Mouse (Mus musculus): ENCODE measurements around the gene Zfp827.

The Zfp827 gene

GRCm38 (mm10) chr8:79157366-79157765, 129.1 kb downstream of the Zfp827 start:
- CTCF ChIA-PET = no interaction called here

DNA sequence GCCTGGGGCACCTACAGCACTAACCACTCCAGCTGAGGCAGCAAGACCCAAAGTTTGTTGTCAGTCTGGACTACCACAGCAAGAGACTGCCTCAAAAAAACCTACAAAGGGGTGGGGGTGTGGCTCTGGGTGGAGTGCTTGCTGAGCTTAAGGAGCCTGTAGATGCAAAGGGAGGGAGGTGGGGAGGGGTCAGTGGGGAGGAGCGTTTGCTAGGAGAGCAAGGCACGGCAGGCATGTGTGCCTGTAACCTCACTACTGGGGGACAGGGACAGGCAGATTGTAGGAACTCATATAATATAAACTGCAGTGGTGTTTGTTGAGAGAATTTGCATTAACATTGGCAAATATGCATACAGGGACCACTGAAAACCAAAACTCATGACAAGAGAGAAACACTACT, 130.1 kb downstream of the Zfp827 start:
- CTCF ChIA-PET = no interaction called here

- CTCF ChIA-PET = interaction anchor here (0.6 kb wide), 1 partner anchor 59 kb away, joined by 5 read pairs; no protein-coding TSS in a partner anchor
These were observed 131.2 kb downstream of the Zfp827 start for GRCm38 (mm10) chr8:79159397-79159796.

GRCm38 (mm10) chr8:79160302-79160701, 132.1 kb downstream of the Zfp827 start:
- CTCF ChIA-PET = no interaction called here

DNA sequence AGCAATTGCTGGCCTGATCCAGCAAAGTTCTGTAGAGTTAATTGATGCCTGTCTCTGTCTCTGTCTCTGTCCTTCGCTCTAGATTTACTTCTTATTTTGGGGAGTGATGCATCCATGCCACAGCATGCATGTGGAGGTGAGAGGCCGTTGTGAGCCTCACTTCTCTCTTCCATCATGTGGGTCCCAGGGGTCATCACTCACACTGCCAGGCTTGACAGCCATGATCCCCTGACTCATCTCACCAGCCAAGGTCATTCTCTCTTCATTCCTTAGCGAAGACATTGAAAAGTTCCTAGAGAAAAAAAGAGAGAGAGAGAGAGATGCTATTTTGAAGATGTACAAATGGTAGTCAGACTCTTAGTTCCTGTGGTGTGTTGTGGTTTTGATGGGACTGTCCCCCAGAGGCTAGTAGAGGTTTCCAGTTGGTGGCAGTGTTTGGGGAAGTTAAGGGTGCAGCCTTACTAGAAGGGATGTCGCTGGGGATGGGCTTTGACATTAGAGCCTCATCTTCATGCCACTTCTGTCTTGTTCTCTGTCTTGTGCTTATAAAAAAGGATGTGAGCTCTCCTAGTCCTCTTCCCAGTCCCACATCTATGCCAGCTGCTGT, 133.0 kb downstream of the Zfp827 start:
- CTCF ChIA-PET = interaction anchor here (0.6 kb wide), 1 partner anchor 13 kb away, joined by 4 read pairs; no protein-coding TSS in a partner anchor

DNA sequence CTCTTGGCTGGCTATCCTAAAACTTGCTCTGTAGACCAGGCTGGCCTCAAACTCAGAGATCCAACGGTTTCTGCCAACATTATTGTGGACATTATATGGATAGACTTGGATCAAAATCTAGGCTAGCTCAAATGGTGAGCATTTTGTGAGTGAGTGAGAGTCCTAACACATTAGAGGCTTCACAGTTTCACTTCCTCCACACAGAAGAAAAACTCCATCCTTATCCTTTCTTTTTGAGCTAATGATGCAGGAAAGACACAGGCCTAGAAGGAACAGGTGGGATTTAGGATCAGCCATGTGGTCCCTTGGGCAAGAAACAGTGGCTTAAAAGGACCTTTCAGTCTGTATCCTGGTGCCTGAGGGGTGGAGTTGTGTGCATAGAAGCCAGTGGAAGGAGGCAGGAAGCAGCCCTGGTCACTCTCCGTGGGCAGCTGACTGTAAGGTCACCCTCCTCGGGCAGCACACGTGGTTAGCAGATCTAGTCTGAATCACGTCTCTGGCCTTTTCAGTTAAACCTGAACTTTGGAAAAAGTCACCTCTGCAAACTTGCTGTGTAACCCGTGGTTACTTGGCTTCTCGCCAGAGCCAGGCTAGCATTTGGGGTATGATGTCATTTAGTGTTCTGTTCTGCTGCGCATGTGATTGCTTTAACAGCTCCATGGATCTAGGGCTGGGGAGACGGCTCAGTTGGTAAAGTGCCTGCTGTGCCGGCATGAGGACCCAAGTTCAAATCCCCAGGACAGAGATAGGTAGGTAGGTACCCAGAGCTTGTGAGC, 134.5 kb downstream of the Zfp827 start:
- CTCF ChIA-PET = no interaction called here

GRCm38 (mm10) chr8:79164336-79164735, 136.1 kb downstream of the Zfp827 start:
- CTCF ChIA-PET = no interaction called here

GRCm38 (mm10) chr8:79165276-79165675, 137.0 kb downstream of the Zfp827 start:
- CTCF ChIA-PET = interaction anchor here (0.6 kb wide), 1 partner anchor 110 kb away, joined by 3 read pairs; no protein-coding TSS in a partner anchor

- CTCF ChIA-PET = no interaction called here
These were observed 145.4 kb downstream of the Zfp827 start for GRCm38 (mm10) chr8:79173606-79174005.

GRCm38 (mm10) chr8:79175991-79176390, 147.8 kb downstream of the Zfp827 start:
- CTCF ChIA-PET = no interaction called here

DNA sequence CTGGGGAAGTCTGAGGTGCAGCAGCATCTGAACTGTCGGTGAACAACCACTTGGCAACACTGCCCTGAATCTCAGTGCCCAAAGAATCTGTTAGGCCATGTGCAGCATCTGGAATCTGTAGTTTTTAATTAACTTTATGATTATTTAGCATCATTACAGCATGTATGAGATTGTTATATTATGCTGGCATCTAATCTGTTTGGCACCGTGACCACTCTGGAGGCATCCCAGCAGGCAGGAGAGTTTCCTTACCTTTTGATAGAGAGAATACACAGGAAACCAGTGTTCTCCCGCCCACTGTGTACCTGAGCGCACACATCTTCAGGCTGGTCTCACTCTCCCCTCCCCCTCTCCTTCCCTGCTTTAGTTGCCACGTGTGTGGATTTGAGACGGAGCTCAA, 151.4 kb downstream of the Zfp827 start:
- CTCF ChIA-PET = no interaction called here

GRCm38 (mm10) chr8:79185488-79185887, 157.3 kb downstream of the Zfp827 start:
- CTCF ChIA-PET = no interaction called here

GRCm38 (mm10) chr8:79190071-79190470, 161.8 kb downstream of the Zfp827 start:
- CTCF ChIA-PET = no interaction called here

DNA sequence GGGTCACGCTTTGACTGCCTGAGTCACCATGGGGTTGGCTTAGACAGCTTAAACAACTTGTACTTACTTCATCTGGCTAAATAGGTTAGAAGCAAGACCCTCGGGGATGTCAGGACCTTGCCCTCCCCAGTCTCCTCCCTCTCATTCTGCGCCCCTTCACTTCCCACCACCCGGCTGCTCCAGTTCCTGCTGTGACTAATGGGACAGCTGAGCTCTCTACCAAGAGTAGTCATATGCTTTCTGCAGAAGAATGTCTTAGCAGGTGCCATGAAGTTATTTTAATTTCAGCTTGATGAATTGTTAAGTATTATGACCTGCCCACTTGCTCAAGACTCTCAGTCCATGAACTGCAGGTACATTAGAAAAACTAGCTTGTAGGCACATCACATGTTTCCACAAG, 168.2 kb downstream of the Zfp827 start:
- CTCF ChIA-PET = no interaction called here

- CTCF ChIA-PET = no interaction called here
These were observed 170.4 kb downstream of the Zfp827 start for GRCm38 (mm10) chr8:79198675-79199074.

DNA sequence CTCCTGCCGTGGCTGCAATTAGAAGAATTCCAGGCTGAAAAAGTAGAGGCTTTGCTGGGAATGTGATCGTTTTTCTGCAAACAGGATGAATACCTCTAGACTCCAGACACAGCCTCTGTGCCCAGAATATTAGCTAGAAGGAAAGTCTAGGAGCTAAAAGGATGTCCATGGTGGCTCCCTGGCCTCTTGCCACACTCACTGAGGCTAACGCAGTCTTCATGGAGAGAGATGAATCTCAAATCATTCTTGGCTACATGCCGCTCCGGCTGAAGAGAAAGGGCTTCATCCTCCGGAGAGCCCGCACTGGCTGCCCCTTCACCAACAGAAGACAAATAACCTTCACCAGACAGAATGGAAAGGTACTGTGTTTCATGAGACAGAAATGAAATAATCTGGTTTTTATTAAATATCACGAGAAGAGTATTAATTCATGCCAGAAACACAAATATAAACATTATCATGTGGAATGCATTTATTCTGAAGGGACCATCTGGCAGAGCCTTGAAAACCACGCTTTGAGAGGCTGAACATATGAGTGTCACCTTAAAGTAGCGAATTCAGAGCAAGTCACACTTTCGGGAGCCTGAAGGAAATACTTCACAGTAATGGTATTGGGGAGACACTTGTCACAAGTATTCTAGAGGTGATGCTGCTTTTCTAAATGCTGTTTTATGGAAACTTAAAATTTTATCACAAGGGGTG, 173.4 kb downstream of the Zfp827 start:
- CTCF ChIA-PET = no interaction called here

DNA sequence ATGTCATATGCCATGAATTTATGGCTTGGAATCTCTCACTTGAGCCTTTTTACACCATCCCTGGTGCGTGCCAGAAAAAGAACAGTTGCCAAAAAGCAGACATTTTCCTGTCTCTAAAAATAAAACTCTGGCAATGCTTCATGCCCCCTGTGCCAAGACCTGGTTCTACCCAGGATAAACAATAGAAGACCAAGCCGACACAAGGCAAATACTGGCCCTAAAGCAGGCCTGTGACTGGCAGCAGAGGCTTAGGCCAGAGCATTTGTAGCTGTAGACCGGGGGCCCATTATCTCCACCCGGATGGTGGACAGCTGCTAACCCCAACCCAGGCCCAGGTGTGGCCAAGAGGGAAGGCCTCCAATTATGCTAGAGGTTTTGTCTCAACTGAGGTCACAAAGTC, 178.7 kb downstream of the Zfp827 start:
- CTCF ChIA-PET = no interaction called here

DNA sequence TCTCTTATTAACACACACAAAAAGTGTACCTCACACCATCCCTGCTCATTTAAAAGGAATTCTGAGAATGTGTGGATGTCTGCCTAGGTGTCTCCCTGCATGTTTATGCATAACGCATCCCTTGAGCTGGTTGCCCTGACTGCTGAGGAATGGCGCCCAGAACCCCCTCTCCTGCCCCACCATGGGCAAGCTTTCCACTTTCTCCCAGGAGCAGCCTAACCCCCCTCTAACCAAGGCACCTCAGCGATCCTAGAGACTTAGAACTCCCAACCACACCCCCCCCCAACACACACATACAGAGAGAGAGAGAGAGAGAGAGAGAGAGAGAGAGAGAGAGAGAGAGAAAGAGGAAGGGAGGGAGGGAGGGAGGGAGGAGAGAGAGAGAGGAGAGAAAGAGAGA, 179.9 kb downstream of the Zfp827 start:
- CTCF ChIA-PET = no interaction called here

DNA sequence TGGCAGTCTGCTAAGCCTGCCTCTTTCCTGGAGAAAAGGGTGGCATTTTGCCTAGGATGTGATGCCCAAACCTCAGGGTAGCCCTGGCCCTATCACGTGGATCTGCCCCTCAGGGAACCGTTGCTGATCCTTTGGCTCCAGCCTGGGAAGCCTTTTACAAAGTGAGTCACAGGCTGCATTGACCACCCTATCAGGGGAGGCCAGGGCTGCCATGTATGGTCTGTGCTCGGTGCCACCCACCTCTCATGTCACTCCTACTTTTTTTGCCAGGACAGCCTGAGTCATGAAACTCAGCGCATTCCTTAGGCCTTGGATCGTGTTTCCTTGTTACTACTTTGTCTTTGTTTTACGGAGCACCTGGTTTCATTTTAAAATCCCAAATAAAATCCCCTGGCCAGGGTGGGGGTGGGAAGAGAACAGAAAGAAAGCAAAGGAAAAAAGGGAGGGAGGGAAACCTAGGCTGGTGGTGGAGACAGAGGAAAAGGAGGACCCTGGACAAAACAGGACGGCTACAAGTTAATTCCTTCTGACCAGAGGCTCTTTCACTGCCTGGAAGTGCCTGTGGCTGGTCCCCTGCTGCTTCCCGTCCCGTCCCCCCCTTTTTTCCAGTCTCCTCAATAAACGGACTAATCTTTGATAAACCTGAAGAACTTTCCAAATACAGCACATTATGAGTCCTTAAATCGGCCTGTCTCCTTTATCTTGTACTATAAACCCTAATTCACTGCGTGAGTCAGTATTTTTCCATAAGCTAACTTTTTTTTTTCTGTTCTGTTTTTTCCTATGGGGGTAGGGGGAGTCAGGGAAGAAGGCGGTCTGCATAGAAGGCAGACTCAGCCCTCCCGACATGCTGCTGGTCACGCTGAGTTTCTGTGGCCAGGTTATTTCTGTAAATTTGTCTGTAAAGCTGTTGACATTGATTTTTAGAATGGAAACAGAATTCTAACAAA, 180.7 kb downstream of the Zfp827 start:
- CTCF ChIA-PET = no interaction called here

- CTCF ChIA-PET = no interaction called here
These were observed 181.6 kb downstream of the Zfp827 start for GRCm38 (mm10) chr8:79209641-79210358.

GRCm38 (mm10) chr8:79211630-79212029, 183.4 kb downstream of the Zfp827 start:
- CTCF ChIA-PET = no interaction called here

All from spleen, embryonic (tissue).